31 mouse cellular contexts compared by ENCODE assay signal in genomic region chr17:12232724-12233123, GRCm38 (mm10).
"Had no signal": no experiment of that assay in that cellular context is flagged by ENCODE, and none has a peak within 500 bp of the region (broad histone marks: within the 10 kb centered on the region; RNA-seq: fewer than 3 reads in every experiment).

No protein-coding gene starts in this region.

- H3K9ac ChIP-seq: limb, embryonic 12.5 days; limb, embryonic 13.5 days; limb, embryonic 15.5 days; liver, embryonic 12.5 days; liver, embryonic 13.5 days; liver, embryonic 14.5 days; liver, embryonic 15.5 days; liver, postnatal 0 days; lung, embryonic 14.5 days; lung, embryonic 15.5 days; midbrain, embryonic 12.5 days; midbrain, embryonic 13.5 days; midbrain, embryonic 15.5 days; neural tube, embryonic 12.5 days had no signal

- ATAC-seq: liver, embryonic 12.5 days; liver, postnatal 0 days; lung, postnatal 0 days; midbrain, embryonic 13.5 days; midbrain, embryonic 15.5 days had no signal

- H3K9me3 ChIP-seq: limb, embryonic 10.5 days; limb, embryonic 12.5 days; limb, embryonic 13.5 days; limb, embryonic 15.5 days; liver, embryonic 12.5 days; liver, embryonic 13.5 days; liver, embryonic 15.5 days; lung, embryonic 15.5 days; megakaryocyte, embryonic 14.5 days; midbrain, embryonic 10.5 days; midbrain, embryonic 12.5 days; midbrain, embryonic 13.5 days; midbrain, embryonic 15.5 days; neural tube, embryonic 12.5 days had no signal

- H3K4me1 ChIP-seq: limb, embryonic 10.5 days; limb, embryonic 12.5 days; limb, embryonic 13.5 days; limb, embryonic 15.5 days; liver, embryonic 12.5 days; liver, embryonic 13.5 days; liver, embryonic 15.5 days; lung, embryonic 15.5 days; megakaryocyte, embryonic 14.5 days; midbrain, embryonic 10.5 days; midbrain, embryonic 12.5 days; midbrain, embryonic 13.5 days; midbrain, embryonic 15.5 days; neural tube, embryonic 12.5 days had no signal

- H3K27me3 ChIP-seq: limb, embryonic 12.5 days; limb, embryonic 13.5 days; limb, embryonic 15.5 days; liver, embryonic 12.5 days; liver, embryonic 13.5 days; liver, embryonic 15.5 days; lung, embryonic 15.5 days; megakaryocyte, embryonic 14.5 days; midbrain, embryonic 12.5 days; midbrain, embryonic 13.5 days; midbrain, embryonic 15.5 days; neural tube, embryonic 12.5 days had no signal

- DNase-seq: left cerebral cortex, postnatal 4 days; liver; liver, embryonic 13.5 days; liver, postnatal 0 days; lung, adult 18-20 months; lung, adult 2 months; lung, embryonic 14.5 days; lung, postnatal 10 days; lung, postnatal 14 days; lung, postnatal 36 days; lung, postnatal 4 days; midbrain, embryonic 14.5 days had no signal

- H3K27ac ChIP-seq: left cerebral cortex, adult 2 months; limb, embryonic 10.5 days; limb, embryonic 12.5 days; limb, embryonic 13.5 days; limb, embryonic 15.5 days; liver, embryonic 12.5 days; liver, embryonic 13.5 days; liver, embryonic 14.5 days; liver, embryonic 15.5 days; lung, embryonic 15.5 days; macrophage; midbrain, embryonic 10.5 days; midbrain, embryonic 12.5 days; midbrain, embryonic 13.5 days; midbrain, embryonic 15.5 days; neural tube, embryonic 12.5 days had no signal

- H3K4me2 ChIP-seq: limb, embryonic 12.5 days; limb, embryonic 13.5 days; limb, embryonic 15.5 days; liver, embryonic 11.5 days; liver, embryonic 12.5 days; liver, embryonic 13.5 days; liver, embryonic 15.5 days; lung, embryonic 14.5 days; lung, embryonic 15.5 days; midbrain, embryonic 12.5 days; midbrain, embryonic 13.5 days; midbrain, embryonic 15.5 days; neural tube, embryonic 12.5 days had no signal

- H3K4me3 ChIP-seq: left cerebral cortex, adult 2 months; limb, embryonic 10.5 days; limb, embryonic 12.5 days; limb, embryonic 13.5 days; limb, embryonic 15.5 days; liver, embryonic 12.5 days; liver, embryonic 13.5 days; liver, embryonic 15.5 days; lung, embryonic 15.5 days; megakaryocyte, embryonic 14.5 days; midbrain, embryonic 10.5 days; midbrain, embryonic 12.5 days; midbrain, embryonic 13.5 days; midbrain, embryonic 15.5 days; myocyte; neural tube, embryonic 12.5 days had no signal
